Mouse (Mus musculus) adrenal gland, adult (tissue): ENCODE results near the gene Mgat4d.
"Not testable (repeated sequence)": the region's sequence is repeated elsewhere in the genome, so short reads cannot be mapped to it uniquely, and the experiment has no call there.

ENCODE experiments used
- DNase-seq, 2 experiments: peaks; one replicate each; pipeline ENCODE4 v3.0.0; 2022 to 2023; ENCODE audit warnings: low spot score in 1 of 2; ENCODE audit not compliant: inconsistent age in 2 of 2

Mgat4d gene

DNA sequence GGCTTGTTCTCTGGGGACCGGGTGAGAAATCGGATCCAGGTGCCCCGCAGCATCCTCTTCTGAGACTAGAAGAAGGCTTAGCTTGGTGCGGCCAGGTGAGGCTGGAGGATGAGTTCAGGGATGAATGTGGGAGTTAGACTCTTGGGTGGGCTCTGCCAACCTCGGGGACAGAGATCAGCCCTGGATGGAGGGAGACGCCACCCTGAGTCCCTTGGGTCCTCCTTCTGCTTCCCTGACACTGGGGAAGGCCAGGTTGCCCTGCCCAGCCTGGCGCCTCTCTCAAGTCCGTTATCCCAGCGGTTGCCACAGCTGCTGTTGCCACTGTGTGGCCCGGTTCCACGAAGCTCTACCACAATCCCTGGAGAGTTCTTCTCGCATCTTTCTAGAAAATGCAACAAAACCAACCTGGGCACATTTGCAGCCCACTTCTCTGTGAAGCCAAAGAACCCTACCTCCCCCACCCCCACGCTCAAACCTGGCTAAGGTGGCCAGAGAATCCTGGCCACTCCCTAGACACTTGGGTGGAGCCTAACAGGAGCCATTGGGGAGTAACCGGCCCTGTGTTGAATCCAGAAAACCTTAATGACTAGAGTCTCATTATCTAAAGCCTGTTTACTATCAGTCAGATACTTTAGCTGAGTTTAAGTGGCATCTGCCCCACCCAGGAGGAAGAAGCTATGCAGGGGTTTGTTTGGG, 41.9 kb downstream of the Mgat4d start:
- DNase-seq: no peak

DNA sequence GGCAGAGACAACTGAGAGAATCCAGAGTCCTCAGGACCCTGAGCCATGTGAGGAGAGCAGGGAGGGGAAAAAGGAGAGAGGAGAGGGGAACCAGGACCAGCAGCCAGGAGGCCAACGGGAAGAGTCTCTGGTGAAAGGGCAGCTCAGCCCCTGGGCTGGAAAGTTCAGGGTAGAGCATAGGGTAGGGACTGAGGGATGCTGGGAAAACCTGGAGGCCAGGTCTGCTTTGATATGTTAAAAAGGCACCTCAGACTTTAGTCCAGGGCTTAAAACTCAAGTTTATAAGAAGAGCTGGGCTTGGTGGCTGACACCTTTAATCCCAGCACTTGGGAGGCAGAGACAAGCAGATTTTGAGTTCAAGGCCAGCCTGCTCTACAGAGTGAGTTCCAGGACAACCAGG, 44.2 kb downstream of the Mgat4d start:
- no peak for DNase-seq

DNA sequence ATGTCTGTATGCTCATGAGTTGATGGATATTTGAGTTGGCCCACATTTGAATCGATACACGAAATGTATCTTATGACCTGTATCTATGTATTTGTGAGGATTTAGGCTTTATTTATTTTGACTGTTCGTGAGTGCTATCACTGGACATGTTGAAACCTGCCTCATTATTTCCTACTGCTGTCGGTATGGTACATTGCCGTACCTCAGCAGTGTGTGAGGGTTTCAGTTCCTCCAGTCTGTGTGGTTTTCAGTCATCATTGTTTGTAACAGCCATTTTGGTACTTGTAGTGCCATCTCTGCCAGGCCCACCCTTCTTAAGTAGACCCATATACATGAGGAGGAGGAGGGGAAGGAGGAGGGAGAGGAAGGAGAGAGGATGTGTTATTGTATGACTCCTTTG, 46.1 kb downstream of the Mgat4d start:
- DNase-seq: no peak

DNA sequence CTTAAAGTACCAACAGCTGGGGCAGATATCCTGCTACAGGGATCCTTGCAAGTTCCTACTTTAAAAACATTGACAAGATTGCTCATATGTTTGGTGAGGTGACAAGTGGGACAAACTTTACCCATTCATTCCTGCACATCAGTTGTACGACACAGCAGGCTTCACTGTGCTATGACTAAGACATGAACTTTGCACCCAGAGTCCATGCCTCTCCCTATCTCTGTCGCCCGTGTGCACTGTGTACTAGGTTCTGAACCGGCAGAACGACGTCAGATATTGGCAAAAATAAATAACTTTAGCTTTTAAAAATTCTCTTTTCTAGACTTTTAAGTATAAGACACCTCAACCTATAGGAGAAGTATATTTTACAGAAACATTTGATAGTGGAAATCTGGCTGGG, 48.4 kb downstream of the Mgat4d start:
- no peak for DNase-seq

DNA sequence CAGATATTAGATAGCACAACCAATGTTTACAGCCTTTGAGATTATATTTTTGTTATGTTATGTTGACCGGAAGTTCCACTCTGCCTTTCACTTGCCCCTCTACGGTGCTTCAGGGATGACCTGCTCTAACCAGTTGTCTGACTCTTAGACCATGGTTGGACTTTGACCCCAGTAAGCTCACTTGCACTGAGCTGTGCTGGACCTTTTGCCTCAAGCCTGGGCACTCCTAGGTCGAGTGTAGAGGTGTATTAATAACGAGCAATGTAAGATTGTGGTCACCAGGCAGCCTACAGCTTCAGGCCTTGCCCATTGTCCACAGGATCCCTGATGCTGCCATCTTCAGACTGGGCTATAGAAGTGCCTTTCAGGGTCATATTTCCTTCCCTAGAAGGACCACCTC, 49.5 kb downstream of the Mgat4d start:
- no peak for DNase-seq

DNA sequence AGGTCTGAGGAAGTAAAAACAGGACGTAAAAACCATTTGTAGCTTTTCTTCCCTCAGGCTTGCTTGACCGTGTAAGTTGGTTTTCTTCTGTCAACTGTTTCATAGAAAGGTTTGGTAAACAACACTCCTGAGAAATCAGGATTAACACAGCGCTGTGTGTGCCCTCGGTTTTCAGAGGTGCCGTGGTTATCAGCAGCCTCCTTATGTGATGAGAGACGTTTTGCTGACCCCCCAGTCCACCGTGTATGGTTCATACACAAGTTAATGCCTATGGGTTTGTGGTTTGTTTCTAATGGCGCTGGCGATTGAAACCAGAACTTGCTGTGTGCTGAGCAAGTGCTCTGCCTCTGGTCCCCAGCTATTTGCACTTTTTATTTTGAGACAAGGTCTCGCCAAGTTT, 57.3 kb downstream of the Mgat4d start:
- no peak for DNase-seq

DNA sequence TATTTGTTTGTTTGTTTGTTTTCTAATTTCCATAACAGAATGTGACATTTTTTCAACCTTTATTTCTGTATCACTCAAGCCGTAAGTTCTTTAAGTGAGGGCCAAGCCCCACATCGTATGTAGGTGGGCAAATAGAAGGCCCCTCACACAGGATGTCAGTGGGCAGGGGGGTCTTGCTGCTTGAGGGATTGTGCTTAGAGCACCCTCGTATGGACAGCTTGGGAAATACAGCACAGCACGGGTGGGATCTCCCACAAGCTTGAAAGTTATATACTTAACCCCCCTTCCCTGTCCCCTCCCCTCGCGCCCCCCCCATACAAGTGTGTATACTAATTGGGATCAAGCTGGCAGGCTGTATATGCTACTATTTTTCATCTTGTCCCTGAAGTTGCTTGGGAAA, 58.6 kb downstream of the Mgat4d start:
- DNase-seq: no peak

DNA sequence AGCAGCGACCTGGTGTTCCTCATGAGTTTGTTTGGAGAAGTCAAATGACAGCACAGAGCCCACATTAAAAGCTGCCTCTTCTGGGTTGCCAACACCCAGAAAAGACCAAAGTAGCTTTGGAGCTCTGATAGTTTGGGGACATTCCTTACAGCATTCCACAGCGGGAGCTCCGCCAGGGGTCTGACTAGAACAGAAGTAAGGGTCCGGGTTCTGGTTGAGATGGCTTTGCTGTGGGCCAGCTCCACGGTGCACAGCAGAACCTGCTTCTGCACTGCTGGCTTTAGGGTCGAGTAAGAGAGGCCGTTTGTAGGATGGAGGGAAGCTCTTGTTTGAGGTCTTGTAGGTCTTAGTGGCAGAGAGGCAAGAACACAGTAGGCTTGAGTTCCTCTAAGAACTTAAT, 60.2 kb downstream of the Mgat4d start:
- DNase-seq: no peak

DNA sequence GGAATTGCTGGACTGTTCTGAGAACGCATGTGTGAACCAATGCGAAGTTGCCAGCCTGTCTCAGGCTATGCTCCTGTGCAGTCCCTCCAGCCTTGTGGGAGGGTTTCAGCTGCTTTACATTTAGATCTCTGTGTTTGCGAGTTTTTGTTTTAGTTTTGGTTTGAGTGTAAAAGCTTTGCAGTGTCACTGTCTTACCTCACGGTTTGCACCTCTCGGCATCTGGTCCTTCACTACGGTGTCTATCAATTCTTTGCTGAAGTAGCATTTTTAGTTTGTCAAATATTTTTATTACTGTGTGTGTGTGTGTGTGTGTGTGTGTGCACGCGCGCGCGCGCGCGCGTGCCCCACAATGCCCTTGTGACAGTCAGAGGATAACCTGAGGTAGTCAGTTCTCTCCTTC, 68.6 kb downstream of the Mgat4d start:
- DNase-seq: no peak

DNA sequence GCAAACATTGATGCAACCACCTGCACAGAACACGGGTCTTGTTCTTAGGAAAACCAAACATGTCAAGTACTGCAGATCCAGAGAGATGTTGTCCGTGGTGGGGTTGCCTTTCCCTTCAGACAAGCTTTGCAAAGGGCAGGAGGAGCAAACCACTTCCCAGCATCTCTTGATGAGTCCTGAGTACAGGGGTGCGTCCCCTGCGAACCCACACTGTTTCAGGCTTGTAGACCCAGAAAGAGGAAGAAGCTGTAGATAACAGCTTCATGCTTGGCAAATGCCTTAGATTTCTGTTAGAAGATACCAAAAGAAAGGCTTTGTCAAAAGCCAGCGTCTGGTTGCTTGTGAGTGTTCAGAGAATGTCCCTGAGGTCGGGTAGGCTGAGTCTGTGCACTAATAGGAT, 69.7 kb downstream of the Mgat4d start:
- DNase-seq: no peak

DNA sequence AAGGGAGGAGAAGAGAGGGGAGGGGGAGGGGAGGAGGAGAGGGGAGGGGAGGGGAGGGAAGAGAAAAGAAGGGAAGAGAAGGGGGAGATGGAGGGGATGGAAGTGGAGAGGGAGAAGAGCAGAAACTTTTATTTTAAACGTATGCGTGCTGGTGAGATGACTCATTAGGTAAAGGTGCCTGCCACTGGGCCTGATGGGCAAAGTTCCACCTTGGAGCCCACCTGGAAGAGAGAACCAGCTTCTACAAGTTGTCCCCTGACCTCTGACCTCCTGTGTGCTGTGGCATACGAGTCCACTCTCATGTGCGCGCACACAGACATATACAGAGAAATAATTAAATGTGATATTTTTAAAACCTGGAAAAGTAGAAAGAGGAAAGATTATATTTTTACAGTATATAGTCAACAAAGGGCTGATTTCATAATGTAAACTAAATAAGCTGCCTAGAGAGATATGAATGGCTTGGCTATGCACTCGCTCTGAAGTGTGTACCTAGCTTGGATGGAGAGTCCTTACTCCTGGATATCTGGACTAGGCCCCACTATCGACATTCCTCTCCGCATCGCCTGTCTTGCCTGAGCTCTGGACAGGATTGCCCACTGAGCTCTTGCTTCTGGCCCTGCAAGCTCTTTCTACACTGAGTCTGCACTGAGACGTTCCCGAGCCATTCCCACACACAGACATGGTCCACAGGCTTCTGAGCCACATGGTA, 70.7 kb downstream of the Mgat4d start:
- no peak for DNase-seq

DNA sequence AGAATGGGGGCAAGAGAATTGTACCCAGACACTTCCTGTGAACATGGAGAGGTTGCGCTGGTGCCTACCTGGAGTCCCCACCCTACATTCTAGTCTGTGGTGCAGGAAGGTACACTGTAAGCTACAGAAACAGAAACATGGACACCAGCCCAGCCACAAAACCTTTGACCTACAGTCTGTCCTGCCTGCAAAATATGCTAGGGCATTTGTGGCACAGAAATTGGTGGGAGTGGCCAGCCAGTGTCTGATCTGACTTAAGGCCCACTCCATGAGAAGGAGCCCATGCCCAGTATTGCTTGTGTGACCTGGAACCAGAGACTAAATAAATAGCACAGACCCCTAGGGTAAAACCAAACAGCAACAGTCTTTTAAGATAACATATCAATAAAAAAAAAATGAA, 73.1 kb downstream of the Mgat4d start:
- no peak for DNase-seq

DNA sequence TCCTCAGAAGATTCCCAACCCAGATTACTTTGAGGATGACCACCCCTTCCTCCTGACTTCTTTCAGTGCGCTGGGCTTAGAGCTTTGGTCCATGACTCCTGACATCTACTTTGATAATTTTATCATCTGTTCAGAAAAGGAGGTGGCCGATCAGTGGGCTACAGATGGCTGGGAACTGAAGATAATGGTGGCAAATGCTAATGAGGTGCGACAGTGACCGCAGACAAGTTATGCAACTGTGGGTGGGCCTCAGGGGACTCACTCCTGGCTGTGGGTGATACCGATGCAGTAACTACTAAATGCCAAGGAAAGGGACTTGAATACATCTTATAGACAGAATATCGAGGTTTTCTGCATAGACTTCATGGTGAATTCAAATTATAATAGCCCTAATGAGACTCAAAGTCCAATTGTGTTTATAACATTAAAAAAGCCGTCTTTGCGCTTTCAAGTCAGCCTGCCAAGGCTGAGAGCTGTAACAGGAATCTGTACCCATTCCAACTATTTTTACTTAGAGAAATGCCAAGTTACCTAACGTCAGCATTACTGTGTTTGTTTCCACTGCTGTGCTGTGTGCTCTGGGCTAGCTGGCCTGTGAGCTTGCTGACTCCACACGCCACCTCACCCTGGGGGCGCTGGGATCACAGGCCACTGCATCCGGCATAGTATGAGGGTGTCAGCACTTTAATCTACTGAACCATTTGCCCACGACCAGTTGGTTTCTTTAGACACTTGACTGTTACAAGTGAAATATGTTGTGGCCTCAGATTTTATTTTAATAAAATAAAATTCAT, 75.0 kb downstream of the Mgat4d start:
- no peak for DNase-seq

DNA sequence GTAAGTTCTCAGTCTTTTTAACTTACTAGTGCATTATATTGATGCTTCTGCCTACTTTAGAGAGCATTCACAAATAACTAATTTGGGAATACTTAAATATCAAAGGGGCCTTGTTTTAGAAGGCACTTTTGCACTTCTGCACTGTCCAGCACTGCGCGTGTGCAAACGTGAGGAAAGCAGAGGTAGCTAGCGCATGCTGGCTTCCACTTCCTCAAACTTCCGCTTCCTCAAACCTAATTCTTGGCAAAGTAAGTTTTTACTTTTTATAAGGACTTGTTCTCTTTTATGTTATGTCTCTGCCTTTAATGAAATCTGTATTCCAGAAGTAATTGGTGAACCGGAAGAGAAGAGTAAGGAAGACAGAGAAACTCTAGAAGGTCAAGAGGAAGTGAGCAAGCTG, 76.9 kb downstream of the Mgat4d start:
- DNase-seq: no peak

DNA sequence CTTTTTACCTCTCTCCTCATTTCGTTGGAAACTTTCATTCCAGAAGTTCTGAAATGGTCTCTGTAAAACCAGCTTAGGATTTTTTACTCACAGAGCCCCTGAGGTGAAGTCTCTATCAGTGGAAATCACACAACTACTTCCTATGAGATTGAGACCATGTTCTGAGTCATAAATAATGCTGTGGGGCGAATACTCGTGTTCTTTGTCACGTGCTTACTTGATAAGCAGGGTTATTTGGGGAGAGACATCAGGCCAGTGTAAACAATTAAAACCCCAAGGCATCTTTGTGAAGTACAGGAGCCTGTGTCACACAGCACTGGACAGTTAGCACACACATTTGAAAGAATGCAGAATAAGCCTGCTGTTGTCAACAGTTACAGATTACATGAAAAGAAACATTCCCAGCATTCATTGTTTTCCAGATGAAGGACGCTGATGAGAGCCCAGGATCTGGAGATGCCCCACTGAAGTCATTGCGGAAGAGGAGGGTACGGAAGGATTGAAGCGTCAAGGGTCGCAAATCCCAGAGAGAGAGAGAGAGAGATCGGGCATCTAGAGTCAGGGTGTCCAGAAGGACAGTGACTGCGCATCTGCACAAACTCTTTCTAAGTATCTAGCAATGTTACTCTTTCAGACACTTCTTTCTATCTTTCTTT, 78.0 kb downstream of the Mgat4d start:
- DNase-seq: no peak

DNA sequence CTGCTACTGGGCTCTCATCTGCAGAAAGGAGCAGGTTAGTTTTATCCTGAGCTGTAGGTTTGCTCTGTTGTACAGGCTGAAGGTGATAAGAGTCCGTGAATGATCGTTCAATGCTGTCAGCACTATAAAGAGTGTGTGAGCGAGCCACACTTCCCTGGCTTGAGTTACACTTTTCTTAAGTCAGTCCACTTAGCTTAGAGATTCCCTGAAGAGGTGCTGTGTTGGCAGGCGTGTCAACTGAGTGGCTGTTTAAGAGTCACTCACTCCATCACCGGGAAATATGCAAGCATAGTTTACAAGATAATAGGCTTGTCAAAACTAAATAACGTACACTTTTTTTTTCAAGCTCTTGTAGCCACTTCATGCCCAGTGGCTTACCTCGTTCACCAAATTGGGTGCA, 78.7 kb downstream of the Mgat4d start:
- DNase-seq: no peak

DNA sequence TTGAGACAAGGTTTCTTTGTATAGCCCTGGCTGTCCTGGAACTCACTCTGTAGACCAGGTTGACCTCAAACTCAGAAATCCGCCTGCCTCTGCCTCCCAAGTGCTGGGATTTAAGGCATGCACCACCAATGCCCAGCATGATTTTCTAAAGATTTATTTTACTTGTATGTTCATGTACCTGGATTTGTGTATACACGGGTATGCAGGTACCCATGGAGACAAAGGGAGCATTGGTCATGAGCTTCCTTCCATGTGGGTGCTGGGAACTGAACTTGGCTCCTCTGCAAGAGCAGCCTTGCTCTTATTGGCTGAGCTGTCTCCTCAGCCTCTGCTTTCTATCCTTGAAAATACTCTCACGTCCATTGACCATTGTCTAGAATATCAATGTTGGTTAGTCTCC, 80.3 kb downstream of the Mgat4d start:
- DNase-seq: not testable (repeated sequence)

DNA sequence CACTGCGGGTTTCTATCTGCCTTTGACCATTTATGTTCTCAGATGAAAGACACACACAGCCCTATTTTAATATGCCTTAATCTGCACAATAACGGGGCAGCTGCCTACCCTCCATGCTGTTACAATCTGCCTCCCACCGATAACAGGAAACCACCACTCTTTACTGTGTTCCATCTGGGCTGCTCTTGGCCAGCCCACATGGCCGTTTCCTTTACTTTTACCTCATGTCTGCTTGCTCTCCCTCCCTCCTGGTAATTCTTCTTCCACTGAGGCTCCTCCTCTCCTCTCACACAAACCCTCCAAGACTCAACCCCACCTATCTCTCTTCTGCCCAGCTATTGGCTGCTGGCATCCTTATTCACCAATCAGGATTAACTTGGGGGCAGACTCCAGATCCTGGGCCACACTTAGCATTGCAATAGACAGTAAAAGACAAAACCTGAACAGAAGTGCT, 80.8 kb downstream of the Mgat4d start:
- DNase-seq: no peak
